Mouse (Mus musculus): ENCODE results near the gene Sdr16c6. TPM values are rescaled to one million over a fixed set of nuclear protein-coding genes. Genes with fewer than 3 reads are reported as not detected.

The Sdr16c6 gene
- total and polyA plus RNA-seq, 3 experiments, result not detected

DNA sequence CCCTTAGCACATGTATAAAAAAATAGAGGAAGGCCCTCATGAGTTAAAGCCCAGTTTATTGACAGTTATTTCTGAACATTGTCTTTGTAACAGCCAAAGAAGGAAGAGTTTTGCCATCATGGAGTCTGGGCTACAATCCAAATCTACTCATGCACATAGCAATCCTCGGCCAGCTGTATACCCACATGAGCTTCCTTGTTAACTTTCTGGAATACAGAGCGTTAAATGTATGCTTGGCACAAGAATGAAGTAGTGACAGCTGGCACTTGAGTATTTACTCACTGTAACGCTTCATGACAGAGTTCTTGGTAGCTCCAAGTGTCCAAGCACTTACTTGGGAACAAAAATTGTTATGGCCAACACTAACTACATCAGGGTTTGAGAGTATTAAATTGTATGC lies 1.8 kb upstream of the Sdr16c6 start:
- Histone ChIP-seq H3K9me3 (replicated peaks; ENCODE audit: insufficient read depth, low read length) (no peaks in the 10 kb centered on the region), H3K9ac (ENCODE audit: control insufficient read depth, low read depth, low read length, poor library complexity, severe bottlenecking) (no peak overlapping the region), H3K4me1 (ENCODE audit: control insufficient read depth in 1 of 2, insufficient read depth in 2 of 2, low read length in 2 of 2) (no peaks in the 10 kb centered on the region), H3K4me3 (ENCODE audit: control insufficient read depth in 1 of 2, insufficient read depth in 1 of 2, low read depth in 2 of 2, low read length in 2 of 2) (no peak overlapping the region), H3K27me3 (ENCODE audit: control insufficient read depth in 1 of 2, insufficient read depth in 2 of 2, low read length in 2 of 2) (peaks cover 0 to 3% of the 10 kb centered on the region in 2 experiments; a peak in 2 of 4 replicates), H3K27ac (ENCODE audit: control insufficient read depth, low read depth, low read length) (no peak overlapping the region), H3K79me2 (ENCODE audit: control insufficient read depth, insufficient read depth, low read length, poor library complexity) (no peaks in the 10 kb centered on the region), H3K36me3 (ENCODE audit: control insufficient read depth in 1 of 2, insufficient read depth in 2 of 2, low read length in 2 of 2) (no peaks in the 10 kb centered on the region)
- DNase-seq (ENCODE audit: low read depth, low spot score), result no peak
- TF ChIP-seq NRF1 (IDR thresholded peaks at IDR 0.05; ENCODE audit: insufficient read depth, low read depth, low read length, poor library complexity, severe bottlenecking), result no peak
- TF ChIP-seq E2F4 (IDR thresholded peaks at IDR 0.05; ENCODE audit: borderline replicate concordance, low read depth, low read length), result no peak
- no peak for TF ChIP-seq MEF2A (IDR thresholded peaks at IDR 0.05; ENCODE audit: extremely low read depth, insufficient replicate concordance, low read depth, low read length, poor library complexity, severe bottlenecking)
- no peak for TF ChIP-seq POLR2AphosphoS2 (IDR thresholded peaks at IDR 0.05; ENCODE audit: low read length)
- TF ChIP-seq MXI1 (IDR thresholded peaks at IDR 0.05; ENCODE audit: low read depth, low read length), result no peak
- TF ChIP-seq JUND (IDR thresholded peaks at IDR 0.05; ENCODE audit: low read depth, low read length), result no peak
- TF ChIP-seq NELFE (IDR thresholded peaks at IDR 0.05; ENCODE audit: low read depth, low read length), result no peak
- no peak for TF ChIP-seq CHD1 (IDR thresholded peaks at IDR 0.05; ENCODE audit: low read depth, low read length)

- Histone ChIP-seq H3K27ac (ENCODE audit: control insufficient read depth, low read depth, low read length) (no peak overlapping the region), H3K9me3 (replicated peaks; ENCODE audit: insufficient read depth, low read length) (no peaks in the 10 kb centered on the region), H3K4me3 (ENCODE audit: control insufficient read depth in 1 of 2, insufficient read depth in 1 of 2, low read depth in 2 of 2, low read length in 2 of 2) (no peak overlapping the region), H3K4me1 (ENCODE audit: control insufficient read depth in 1 of 2, insufficient read depth in 2 of 2, low read length in 2 of 2) (no peaks in the 10 kb centered on the region), H3K79me2 (ENCODE audit: control insufficient read depth, insufficient read depth, low read length, poor library complexity) (no peaks in the 10 kb centered on the region), H3K27me3 (ENCODE audit: control insufficient read depth in 1 of 2, insufficient read depth in 2 of 2, low read length in 2 of 2) (peaks cover 0 to 3% of the 10 kb centered on the region in 2 experiments; a peak in 2 of 4 replicates), H3K9ac (ENCODE audit: control insufficient read depth, low read depth, low read length, poor library complexity, severe bottlenecking) (no peak overlapping the region), H3K36me3 (ENCODE audit: control insufficient read depth in 1 of 2, insufficient read depth in 2 of 2, low read length in 2 of 2) (no peaks in the 10 kb centered on the region)
- DNase-seq (ENCODE audit: low read depth, low spot score), result no peak
- no peak for TF ChIP-seq USF2 (IDR thresholded peaks at IDR 0.05; ENCODE audit: borderline replicate concordance in 1 of 2, insufficient read depth in 1 of 2, low read depth in 1 of 2, low read length in 2 of 2)
- TF ChIP-seq TCF12 (IDR thresholded peaks at IDR 0.05; ENCODE audit: low read depth, low read length), result no peak
- no peak for TF ChIP-seq MYC (IDR thresholded peaks at IDR 0.05; ENCODE audit: low read depth, low read length)
- TF ChIP-seq CTCF (IDR thresholded peaks at IDR 0.05 in 2 of 3, conservative IDR thresholded peaks at IDR 0.05 in 1 of 3; ENCODE audit: control insufficient read depth in 1 of 3, insufficient read depth in 1 of 3, low read depth in 2 of 3, low read length in 3 of 3, poor library complexity in 1 of 3, severe bottlenecking in 1 of 3), result no peak
- no peak for TF ChIP-seq UBTF (IDR thresholded peaks at IDR 0.05; ENCODE audit: borderline replicate concordance, insufficient read depth, low read depth, low read length)
- TF ChIP-seq RAD21 (IDR thresholded peaks at IDR 0.05; ENCODE audit: low read depth, low read length), result no peak
- no peak for TF ChIP-seq MYB (IDR thresholded peaks at IDR 0.05; ENCODE audit: low read depth, low read length)
- TF ChIP-seq SIN3A (IDR thresholded peaks at IDR 0.05; ENCODE audit: low read length), result no peak
Observed at GRCm38 (mm10) chr4:4076001-4076400, 1.3 kb downstream of the Sdr16c6 start.

Other genes starting within 250 kb of the Sdr16c6 start
- gene Gm11808, start 103.9 kb downstream of the Sdr16c6 start, total RNA-seq (2012; rRNA removed), result 701 and 1,278 TPM in 2 replicates
- 1,000 to 10,000 TPM in 1 of 2 experiments, not detected in 1; 1,762 TPM for gene Gm11808, start 103.9 kb downstream of the Sdr16c6 start, polyA plus RNA-seq (2012; ENCODE audit: insufficient read depth in 1 of 2, insufficient read length in 2 of 2, low read depth in 1 of 2, low replicate concordance in 2 of 2, missing spikeins in 1 of 2)

Data from MEL (cell line).